Mouse (Mus musculus) layer of hippocampus, postnatal 36 days (tissue): ENCODE data around the gene Recql5. TPM values are rescaled to one million over a fixed set of nuclear protein-coding genes. Genes with fewer than 3 reads are reported as not detected.
A peak's percentile ranks its signal among the peaks of the same experiment; 100 is the strongest.

Experiments used
- DNase-seq, 2 experiments: peaks; one replicate each; pipeline ENCODE4 v3.0.0; 2022
- total RNA-seq, 2 experiments: library from RNA; stranded (reverse); gene quantifications; 2 replicates each; pipeline ENCODE4 v1.2.3; 2021

Recql5 gene
- total RNA-seq = 10 to 100 TPM; 30.4 to 35.1 TPM

- DNase-seq = peak; percentile 96 to 97
These were observed at the start of gene Recql5, which contains the start of gene Sap30bp for GRCm38 (mm10) chr11:115933108-115933746. TSS of gene Recql5 (minus strand) at chr11:115933477. TSS of gene Sap30bp (plus strand) at chr11:115933282.

- DNase-seq = no peak
These were observed 49.2 kb upstream of the Recql5 start for GRCm38 (mm10) chr11:115982472-115982871.

GRCm38 (mm10) chr11:115975544-115975943 lies 42.3 kb upstream of the Recql5 start:
- no peak for DNase-seq

DNA sequence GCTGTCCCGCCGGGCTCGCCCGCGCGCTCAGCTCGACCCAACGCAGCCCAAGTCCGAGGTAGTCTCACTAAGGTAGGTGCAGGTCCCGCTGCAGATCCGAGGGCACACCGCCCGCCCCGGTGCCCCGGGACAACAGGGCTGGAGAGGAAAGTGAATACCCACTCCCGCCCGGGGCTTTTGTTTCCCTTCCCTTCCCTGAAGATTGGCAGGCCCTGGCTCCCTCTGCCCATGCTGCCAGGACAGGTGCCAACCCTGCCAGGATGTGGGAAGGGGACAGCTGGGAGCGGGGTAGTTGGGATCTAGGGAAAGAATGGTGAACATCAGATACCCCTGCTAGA lies 41.8 kb upstream of the Recql5 start:
- DNase-seq = no peak

DNA sequence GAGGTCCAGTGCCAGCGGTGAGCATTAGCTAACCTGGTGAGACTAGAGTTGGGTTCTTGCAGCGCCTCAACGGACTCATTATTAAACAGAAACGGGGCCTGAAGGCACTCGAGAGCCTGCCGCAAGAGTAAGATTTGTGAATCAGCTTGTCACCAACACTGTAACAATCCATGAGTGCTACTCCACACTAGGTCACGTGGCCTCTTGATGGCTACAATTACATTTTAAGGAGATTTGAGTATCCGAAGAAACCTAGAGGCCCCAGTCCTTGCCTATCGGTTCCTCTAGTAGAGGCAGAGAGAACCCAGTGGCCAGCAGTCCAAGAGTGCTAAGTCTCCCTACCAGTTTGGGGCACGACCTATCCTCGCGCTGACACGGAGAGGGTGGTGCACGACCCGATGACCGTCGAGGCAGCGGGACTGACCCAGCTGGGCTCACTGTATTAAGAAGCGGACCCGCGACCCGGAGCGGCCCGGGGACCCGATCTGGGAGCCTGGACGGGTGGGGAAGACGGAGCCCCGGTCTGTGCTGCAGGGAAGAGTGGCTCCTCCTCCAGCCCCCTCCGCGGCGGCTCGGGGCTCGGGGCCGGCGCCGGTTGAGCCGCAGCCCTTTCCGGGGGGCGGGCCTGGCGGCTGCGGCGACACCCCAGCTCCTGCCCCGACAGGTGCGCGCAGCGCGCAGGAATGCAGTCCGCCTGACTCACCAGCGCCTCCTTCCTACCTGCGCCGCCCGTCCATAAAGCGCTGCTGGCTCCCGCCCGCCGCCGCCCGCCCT lies 41.2 kb upstream of the Recql5 start, which contains the start of gene Itgb4:
Itgb4 (plus strand) TSS at position 401 of the 774 bp plus-strand sequence.
- DNase-seq = no peak

DNA sequence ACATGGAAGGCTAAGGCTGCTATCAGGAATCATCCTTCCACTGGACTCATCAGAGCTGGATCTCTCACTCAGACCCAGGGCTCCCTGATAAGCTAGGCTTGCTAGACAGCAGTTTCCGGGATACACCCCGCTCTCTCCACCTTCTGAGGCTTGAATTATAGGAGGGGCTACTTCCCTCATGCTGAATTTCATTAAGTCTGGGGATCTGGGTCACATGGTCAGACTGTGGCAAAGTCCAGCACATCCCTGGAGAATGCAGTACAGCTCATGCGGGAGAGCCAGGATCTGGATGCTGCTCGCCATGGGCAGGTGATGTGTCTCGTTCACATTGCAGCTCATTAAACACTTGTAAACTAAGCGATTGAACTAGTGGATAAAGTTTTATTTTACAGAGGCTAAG lies 37.7 kb upstream of the Recql5 start:
- no peak for DNase-seq

- DNase-seq = no peak
These were observed 36.9 kb upstream of the Recql5 start for GRCm38 (mm10) chr11:115970006-115970673.

GRCm38 (mm10) chr11:115968731-115969405 lies 35.6 kb upstream of the Recql5 start:
- no peak for DNase-seq

DNA sequence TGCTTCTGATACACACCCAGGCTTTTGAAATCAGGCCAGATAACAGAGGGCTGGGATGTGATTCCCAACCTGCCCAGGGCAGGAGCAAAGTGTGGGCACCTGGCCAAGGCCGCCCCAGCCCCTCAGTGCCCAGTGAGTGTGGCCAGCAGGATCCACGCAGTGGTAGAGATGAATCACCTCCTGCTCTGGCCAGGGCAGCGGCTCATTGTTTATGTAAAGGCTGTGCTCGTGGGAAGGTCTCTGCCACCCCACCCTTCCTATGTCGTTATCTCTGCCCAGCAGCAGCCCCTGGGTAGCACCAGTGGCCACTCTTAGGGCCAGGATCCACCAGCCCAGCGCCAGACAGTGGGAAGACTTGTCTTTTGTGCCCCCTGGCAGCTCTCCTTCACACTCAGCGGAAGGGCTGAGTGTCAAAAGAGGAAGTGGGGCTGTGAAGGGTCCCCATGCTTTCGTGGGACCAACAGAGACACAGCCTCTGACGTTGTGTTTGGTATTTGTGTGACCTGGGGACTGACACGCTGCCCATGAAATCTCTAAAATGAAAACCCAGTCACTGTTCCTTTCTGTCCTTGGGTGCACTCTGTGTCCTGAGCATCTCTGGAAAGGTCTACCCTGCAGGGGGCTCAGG lies 31.8 kb upstream of the Recql5 start:
- DNase-seq = no peak

DNA sequence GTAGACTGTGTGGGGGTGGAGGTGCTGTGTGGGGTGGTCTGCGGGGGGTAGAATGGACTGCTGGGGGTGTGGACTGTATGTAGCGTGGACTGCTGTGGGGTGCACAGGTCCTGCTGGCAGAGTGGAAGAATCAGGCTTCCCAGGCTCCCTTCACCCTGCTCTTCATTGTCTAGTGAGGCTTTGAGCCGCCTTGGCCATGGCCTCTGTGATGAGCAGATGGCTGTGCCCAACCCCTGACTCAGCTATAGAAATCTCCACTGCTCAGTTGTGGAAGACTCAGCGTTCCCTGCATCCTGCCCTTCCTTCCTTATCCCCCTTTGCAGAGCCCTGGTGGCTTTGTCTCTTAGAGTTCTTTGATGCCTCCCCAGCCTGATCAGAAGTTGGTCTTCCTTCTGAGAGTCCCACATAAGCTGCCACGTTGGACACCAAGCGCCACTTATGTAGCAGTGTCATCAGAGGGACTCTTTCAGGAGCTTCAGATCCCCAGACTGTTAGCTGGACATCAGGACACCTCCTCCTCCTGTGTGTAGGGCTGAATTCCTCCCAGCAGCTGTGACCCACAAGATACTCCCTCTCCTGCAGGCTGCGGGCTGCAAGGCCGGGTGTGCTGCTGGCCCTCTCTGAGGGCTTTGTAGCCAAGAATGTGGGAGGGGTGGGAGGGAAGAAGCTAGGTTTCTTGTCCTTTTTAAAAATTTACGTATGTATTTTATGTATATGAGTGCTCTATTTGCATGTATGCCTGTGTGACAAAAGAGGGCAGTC lies 29.6 kb upstream of the Recql5 start:
- DNase-seq = no peak

DNA sequence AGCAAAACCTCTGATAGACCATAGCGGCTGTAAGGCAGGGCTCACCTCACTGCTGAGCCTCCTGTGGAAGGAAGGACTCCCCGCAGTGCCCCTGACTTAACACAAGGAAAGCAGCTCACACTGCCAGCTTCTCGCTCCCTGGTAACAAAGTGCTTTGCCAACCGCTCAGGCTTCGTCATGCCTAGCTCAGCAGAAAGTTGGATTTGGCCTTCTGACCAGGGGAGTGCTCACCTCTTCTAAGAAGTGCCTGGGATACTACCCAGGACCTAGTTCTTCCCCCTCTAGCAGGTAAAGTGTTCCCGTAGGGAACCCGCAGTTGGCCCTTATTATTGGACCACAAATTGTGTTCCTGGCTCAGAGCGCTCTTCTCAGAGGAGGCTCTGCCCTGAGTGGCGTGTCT lies 25.7 kb upstream of the Recql5 start:
- DNase-seq = no peak

DNA sequence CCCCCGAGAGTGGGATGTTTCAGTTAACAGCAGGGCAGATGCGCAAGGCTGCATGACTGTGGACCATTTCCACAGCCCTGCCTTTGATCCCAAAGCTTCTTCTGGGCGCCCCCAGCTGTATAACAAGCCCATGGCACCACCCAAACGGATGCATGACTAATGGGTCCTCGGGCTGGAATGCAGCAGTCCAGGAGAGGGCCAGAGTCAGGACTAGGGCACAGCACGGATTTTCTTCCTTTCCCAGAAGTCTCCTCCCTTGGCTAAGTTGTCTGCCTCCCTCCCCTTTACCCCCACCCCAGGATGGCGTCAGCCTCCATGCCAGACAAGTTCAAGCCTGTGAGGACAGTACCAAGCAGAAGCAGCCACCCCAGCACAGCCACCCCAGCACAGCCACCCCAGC lies 24.7 kb upstream of the Recql5 start:
- DNase-seq = no peak

- DNase-seq = peak in 1 of 2 experiments; percentile 16
These were observed 23.2 kb upstream of the Recql5 start for GRCm38 (mm10) chr11:115956453-115956852.

DNA sequence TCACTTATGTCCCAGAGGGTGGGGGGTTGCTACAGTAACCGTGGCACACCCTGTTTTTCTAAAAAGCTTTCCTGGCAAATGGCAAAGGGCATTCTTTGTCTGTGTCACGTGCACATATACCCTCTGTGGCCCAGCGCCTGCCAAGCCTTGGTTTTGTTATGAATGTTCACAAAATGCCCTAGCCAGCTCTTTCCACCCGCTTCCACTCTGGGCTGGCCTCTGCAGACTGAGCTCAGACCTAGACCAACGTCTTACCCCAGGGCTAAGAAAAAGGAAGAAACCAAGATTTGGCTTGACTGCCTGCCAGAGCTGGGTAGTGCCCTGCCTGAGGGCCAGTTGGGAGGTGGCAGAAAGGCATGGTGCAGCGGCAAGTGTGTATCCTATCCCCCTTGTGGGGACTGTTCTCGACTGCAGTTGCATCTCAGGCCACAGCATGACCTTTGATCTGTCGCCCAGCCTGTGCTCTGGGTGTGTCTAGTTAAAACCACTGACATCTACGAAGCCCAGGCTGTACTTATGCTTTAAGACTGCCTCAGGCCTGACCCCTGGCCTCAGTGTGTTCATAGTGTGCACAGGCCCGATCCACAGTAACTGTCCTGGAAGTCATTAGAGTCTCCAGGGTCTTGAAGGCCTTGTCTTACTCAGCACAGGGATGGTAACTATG lies 22.1 kb upstream of the Recql5 start:
- no peak for DNase-seq

- no peak for DNase-seq
These were observed 21.4 kb upstream of the Recql5 start for GRCm38 (mm10) chr11:115954712-115955111.

DNA sequence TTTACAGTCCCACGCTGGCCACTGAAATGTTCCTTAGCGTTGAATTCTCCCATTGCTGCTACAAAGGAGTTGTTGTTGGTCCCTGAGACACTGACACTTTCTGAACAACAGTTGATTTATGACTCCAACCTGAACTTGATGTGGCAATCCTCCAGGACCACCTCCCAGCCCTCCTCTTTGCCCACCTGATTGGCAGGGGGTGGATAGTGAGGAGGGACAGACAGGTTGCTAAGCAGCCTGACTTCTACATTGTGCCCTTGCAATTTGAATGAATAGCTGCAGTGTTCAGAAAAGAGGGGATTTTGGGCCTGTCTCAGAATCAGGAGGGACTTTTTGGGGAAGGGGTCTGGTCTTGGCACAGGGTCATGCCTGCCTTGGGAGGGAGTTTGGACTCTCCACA lies 17.4 kb upstream of the Recql5 start:
- no peak for DNase-seq

- no peak for DNase-seq
These were observed 15.0 kb upstream of the Recql5 start for GRCm38 (mm10) chr11:115948316-115948715.

GRCm38 (mm10) chr11:115946221-115946828 lies 13.0 kb upstream of the Recql5 start:
- no peak for DNase-seq

- DNase-seq = no peak
These were observed 12.0 kb upstream of the Recql5 start for GRCm38 (mm10) chr11:115945247-115945646.

- DNase-seq = no peak
These were observed 8.7 kb upstream of the Recql5 start for GRCm38 (mm10) chr11:115941980-115942379.
